Mouse (Mus musculus) testis, adult 10 weeks (tissue): ENCODE data around the gene Vps4a. TPM values are rescaled to one million over a fixed set of nuclear protein-coding genes. Genes with fewer than 3 reads are reported as not detected.

Source experiments
- polyA plus RNA-seq: library from polyadenylated mRNA; stranded (reverse); fragments of 350-450 nt; fragmentation: Illumina TruSeq; extraction: RNeasy Lipid Tissue Mini Kit (QIAGEN cat#74804); gene quantifications from one replicate; pipeline ENCODE4 v1.2.3, GENCODE M21; 2014; ENCODE audit warnings: low read depth, low replicate concordance

Vps4a gene
- polyA plus RNA-seq, result 134 TPM

DNA sequence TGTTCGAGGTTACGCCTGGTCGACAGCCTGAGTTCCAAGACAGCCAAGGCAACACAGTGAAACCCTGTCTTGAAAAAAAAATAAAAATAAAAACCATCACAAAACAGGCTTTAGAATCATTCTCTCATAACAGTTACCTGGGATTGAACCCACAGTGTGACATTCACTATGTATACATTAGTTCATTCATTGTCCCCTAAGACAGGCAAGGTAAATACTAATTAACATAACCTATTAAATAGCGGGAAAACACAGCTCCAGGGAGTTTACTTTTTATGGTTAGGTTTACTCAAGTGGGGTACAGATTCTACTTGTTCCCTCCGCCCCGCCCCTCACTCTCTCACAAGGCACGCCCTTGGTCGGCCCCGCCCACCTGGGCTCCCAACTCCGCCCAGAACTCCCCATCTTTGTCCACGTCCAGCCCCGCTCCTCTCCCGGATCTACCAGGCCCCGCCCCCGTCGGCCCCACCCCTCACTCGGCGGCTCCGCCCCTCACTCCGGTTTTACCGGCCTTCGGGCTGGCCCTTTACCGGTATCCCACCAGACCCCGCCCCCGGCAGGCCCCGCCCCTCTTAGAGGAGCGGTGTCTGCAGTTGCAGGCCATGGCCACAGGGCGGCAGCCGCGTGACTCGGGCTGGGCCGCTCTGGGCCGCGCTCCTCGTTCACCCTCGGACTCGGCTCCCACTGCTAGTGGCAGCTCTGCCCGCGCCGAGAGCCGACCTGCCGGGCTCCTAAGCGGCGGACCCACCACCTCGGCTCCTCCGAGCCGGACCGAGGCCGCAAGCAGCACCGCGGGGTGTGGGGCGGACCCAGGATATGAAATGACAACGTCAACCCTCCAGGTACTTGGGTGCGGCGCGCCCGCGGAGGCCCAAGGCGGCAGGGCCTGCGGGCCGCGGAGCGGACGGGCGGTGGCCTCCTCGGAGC is at the start of gene Vps4a:
TSS of gene Vps4a (plus strand) at position 573 of the 927 bp plus-strand sequence.

DNA sequence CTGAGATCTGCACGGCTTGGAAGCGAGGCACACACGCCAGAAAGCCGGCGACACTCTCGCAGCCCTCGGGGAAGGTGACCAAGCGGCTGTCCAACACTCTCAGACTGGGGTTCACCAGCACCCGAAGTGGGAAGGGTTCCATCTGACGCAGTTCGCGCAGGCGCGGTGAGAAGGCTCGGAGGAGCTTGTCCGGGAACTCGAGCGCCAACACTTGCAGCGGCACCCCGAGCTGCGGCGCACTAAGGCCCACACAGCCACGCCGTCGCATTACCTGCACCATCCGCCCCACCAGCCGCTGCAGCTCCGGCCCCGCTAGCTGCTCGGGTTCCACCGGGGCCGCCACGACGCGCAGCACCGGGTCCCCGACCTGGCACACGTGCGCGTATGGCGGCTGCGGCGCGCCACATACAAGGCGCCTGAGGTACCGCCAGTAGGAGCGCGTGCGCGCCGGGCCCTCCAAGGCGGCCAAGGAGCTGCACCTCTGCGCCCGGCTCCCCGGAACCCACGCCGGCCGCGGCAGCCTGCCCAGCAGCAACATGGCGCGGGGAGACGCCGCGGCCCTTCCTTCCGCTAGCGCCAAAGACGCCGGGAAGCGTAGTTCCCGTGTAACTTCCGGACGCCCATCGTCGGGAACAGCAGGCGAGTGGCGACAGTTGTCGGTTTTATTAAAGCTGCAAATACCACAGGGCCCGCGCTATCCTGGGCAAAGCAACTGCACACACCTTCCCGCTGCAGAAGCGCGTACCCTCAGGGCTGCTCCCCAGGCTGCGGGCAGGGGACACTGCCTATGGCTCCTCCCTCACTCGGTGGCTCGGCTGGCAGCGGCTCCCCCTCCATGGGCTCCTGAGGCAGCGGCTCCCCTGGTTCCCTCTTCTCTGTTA is 17.3 kb downstream of the Vps4a start, which contains the start of gene Pdf:
TSS of gene Pdf (minus strand) at position 554 of the 881 bp plus-strand sequence.

DNA sequence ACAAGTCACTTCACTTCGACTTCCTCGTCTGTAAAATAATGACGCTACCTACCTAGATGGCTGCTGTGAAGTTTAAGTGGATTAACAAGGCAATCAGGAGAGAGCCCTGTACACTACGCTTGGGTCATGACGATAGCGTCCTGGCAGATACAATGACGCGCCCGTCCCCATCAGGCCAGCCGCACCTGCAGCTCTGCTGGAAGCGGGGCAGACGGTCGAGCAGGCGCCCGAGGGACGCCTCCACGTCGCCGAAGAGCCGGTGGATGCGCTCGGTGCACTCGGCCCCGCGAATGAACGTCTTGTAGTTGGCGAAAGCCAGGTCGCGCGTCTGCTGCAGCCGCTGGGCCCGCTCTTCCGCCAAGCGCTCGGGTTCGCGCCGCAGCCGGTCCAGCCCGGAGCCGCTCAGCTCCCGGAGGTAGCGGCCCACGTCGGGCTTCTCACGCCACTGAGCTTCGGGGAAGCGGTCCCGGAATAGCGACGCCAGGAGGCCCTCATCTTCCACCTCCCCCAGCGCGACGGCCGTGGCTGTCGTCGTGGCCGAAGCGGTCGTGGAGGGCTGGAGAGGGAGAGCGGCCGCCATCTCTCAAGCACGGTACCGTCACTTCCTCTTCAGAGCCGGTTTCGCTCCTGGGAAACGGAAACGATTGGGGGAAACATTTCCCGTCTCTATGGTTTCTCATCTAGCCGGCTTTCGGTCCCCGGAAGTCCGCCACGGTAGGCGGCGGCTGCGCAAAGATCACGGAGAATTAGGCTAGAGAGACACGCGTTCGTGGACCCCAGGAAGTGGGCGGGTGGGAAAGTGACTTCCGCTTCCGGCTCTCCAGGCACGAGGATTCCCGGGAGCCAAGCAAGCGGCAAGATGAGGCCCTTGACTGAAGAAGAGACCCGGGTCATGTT is 25.3 kb downstream of the Vps4a start, which contains the start of the genes Cog8 and Nip7:
TSS of gene Cog8 (minus strand) at position 614 of the 897 bp plus-strand sequence.
TSS of gene Nip7 (plus strand) at position 802 of the 897 bp plus-strand sequence.

DNA sequence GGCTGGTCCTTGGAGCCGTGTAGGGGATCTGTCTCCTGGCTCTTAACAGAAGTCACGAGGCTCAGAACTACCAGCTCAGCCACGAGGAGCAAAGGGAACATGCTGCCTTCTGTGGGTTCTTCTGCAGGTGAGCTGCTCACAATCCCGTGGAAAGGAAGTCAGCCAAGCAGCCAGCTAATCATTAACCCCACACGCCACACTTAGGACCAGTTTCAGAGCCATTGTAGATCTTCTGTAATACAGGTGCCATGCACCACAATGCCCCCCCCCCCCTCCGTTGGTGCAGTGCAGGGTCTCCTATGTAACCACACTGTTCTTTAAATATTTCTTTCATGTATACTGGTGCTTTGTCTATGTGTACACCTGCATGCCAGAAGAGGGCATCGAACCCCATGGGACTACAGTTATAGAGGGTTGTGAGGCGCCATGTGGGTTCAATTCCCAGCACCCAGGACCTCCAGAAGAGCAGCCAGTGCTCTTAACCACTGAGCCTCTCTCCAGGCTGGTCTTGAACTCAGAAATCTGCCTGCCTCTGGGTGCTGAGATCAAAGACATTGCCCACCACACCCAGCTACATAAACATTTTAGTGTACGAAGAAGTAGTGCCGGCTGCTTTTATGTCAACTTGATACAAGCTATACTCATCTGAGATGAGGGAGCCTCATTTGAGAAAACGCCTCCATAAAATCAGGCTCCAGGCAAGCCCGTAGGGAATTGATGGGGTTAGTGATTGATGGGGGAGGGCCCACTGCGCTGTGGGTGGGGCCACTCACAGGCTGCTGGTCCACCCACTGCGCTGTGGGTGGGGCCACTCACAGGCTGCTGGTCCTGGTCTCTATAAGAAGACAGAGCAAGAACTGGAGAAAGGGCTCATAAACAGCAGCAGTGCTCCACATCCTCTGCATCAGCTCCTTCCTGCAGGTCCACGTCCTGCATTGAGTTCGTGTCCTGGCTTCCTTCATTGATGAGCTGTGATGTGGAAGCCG is 34.8 kb downstream of the Vps4a start, which contains the start of gene Tmed6:
TSS of gene Tmed6 (minus strand) at position 134 of the 986 bp plus-strand sequence.

Other genes with a start within 250 kb of the Vps4a start
- gene Has3, start 161.0 kb upstream of the Vps4a start, polyA plus RNA-seq, result 0.42 TPM
- 35.7 TPM for gene Utp4, start 137.6 kb upstream of the Vps4a start, polyA plus RNA-seq
- gene Sntb2, start 95.5 kb upstream of the Vps4a start, polyA plus RNA-seq, result 14.1 TPM
- gene Pdf, start 17.4 kb downstream of the Vps4a start, polyA plus RNA-seq, result 13.9 TPM
- 14.0 TPM for gene Cog8, start 25.5 kb downstream of the Vps4a start, polyA plus RNA-seq
- gene Nip7, start 25.7 kb downstream of the Vps4a start, polyA plus RNA-seq, result 9.0 TPM
- gene Tmed6, start 34.4 kb downstream of the Vps4a start, polyA plus RNA-seq, result 25.8 TPM
- gene Terf2, start 65.3 kb downstream of the Vps4a start, polyA plus RNA-seq, result 25.8 TPM
- 51.2 TPM for gene Cyb5b, start 119.4 kb downstream of the Vps4a start, polyA plus RNA-seq